Mouse (Mus musculus) urinary bladder, postnatal 4 days (tissue): ENCODE data around the gene Mmrn1.
"Not testable (repeated sequence)": the region's sequence is repeated elsewhere in the genome, so short reads cannot be mapped to it uniquely, and the experiment has no call there.

Experiments
- DNase-seq, 2 experiments: peaks; one replicate each; pipeline ENCODE4 v3.0.0; 2021 to 2022; ENCODE audit warnings: low spot score in 2 of 2

Mmrn1 gene

GRCm38 (mm10) chr6:60924676-60925075, at the start of gene Mmrn1:
TSS of gene Mmrn1 (plus strand) at chr6:60924976.
- not testable (repeated sequence) for DNase-seq

GRCm38 (mm10) chr6:60880362-60880761, 44.4 kb upstream of the Mmrn1 start:
- no peak for DNase-seq

GRCm38 (mm10) chr6:60881534-60881933, 43.2 kb upstream of the Mmrn1 start:
- DNase-seq, result no peak

- no peak for DNase-seq
Observed at GRCm38 (mm10) chr6:60907272-60907671, 17.5 kb upstream of the Mmrn1 start.

- no peak for DNase-seq
Observed at GRCm38 (mm10) chr6:60931364-60931763, 6.6 kb downstream of the Mmrn1 start.

- no peak for DNase-seq
Observed at GRCm38 (mm10) chr6:60934835-60935234, 10.1 kb downstream of the Mmrn1 start.

GRCm38 (mm10) chr6:60935448-60936130, 10.8 kb downstream of the Mmrn1 start:
- no peak for DNase-seq

- DNase-seq, result no peak
Observed at GRCm38 (mm10) chr6:60944178-60944577, 19.4 kb downstream of the Mmrn1 start.

GRCm38 (mm10) chr6:60944621-60945020, 19.8 kb downstream of the Mmrn1 start:
- DNase-seq, result no peak

GRCm38 (mm10) chr6:60950415-60950814, 25.6 kb downstream of the Mmrn1 start:
- DNase-seq, result peak in 1 of 2 experiments; percentile 60

GRCm38 (mm10) chr6:60961285-60961684, 36.5 kb downstream of the Mmrn1 start:
- no peak for DNase-seq

GRCm38 (mm10) chr6:60961838-60962237, 37.1 kb downstream of the Mmrn1 start:
- DNase-seq, result no peak

GRCm38 (mm10) chr6:60962668-60963067, 37.9 kb downstream of the Mmrn1 start:
- no peak for DNase-seq

- no peak for DNase-seq
Observed at GRCm38 (mm10) chr6:60963726-60964125, 39.0 kb downstream of the Mmrn1 start.

GRCm38 (mm10) chr6:60966931-60967330, 42.2 kb downstream of the Mmrn1 start:
- no peak for DNase-seq

GRCm38 (mm10) chr6:60969407-60969806, 44.6 kb downstream of the Mmrn1 start:
- no peak for DNase-seq

GRCm38 (mm10) chr6:60970811-60971210, 46.0 kb downstream of the Mmrn1 start:
- no peak for DNase-seq

- no peak for DNase-seq
Observed at GRCm38 (mm10) chr6:60978610-60979009, 53.8 kb downstream of the Mmrn1 start.

GRCm38 (mm10) chr6:60979039-60979438, 54.3 kb downstream of the Mmrn1 start:
- no peak for DNase-seq

GRCm38 (mm10) chr6:60984360-60984759, 59.6 kb downstream of the Mmrn1 start:
- DNase-seq, result no peak

- no peak for DNase-seq
Observed at GRCm38 (mm10) chr6:60985919-60986318, 61.1 kb downstream of the Mmrn1 start.

GRCm38 (mm10) chr6:60986914-60987313, 62.1 kb downstream of the Mmrn1 start:
- no peak for DNase-seq

GRCm38 (mm10) chr6:60987804-60988203, 63.0 kb downstream of the Mmrn1 start:
- DNase-seq, result no peak

- no peak for DNase-seq
Observed at GRCm38 (mm10) chr6:60992366-60992765, 67.6 kb downstream of the Mmrn1 start.
